Mouse (Mus musculus) C2C12 (cell line): ENCODE data around the gene S100a10. TPM values are rescaled to one million over a fixed set of nuclear protein-coding genes. Genes with fewer than 3 reads are reported as not detected.

Experiments
- H3K27me3 ChIP-seq: one replicate; pipeline ENCODE4 v1.6.1; 2011; ENCODE audit not compliant: control insufficient read depth, insufficient read depth, insufficient read length
- H3K36me3 ChIP-seq: one replicate; pipeline ENCODE4 v1.6.1; 2011; ENCODE audit not compliant: control insufficient read depth, insufficient read depth
- H3K4me3 ChIP-seq: one replicate; pipeline ENCODE4 v1.5.1; 2011; ENCODE audit warnings: mild to moderate bottlenecking, control low read depth; ENCODE audit not compliant: poor library complexity, insufficient read depth, severe bottlenecking
- H3K79me2 ChIP-seq: one replicate; pipeline ENCODE4 v1.6.1; 2011; ENCODE audit not compliant: control insufficient read depth, insufficient read depth
- H3K79me3 ChIP-seq: one replicate; pipeline ENCODE4 v1.6.1; 2011; ENCODE audit warnings: low read depth, control low read depth
- H3ac ChIP-seq: one replicate; pipeline ENCODE3; 2011; ENCODE audit warnings: low read depth; ENCODE audit not compliant: control insufficient read depth, insufficient read length
- CEBPB ChIP-seq: IDR thresholded peaks from one replicate; pipeline ENCODE4 v1.6.1; 2011; ENCODE audit warnings: low read depth, mild to moderate bottlenecking, control low read depth, moderate library complexity
- CTCF ChIP-seq: IDR thresholded peaks from one replicate; pipeline ENCODE4 v1.5.1; 2011; ENCODE audit not compliant: control insufficient read depth, insufficient read depth, insufficient read length
- FOSL1 ChIP-seq: IDR thresholded peaks from one replicate; pipeline ENCODE4 v1.8.0; 2011; ENCODE audit warnings: mild to moderate bottlenecking, low read length; ENCODE audit not compliant: poor library complexity, insufficient read depth, severe bottlenecking
- MAX ChIP-seq: IDR thresholded peaks from one replicate; pipeline ENCODE4 v1.6.1; 2011; ENCODE audit warnings: mild to moderate bottlenecking, control low read depth
- MYOD1 ChIP-seq: IDR thresholded peaks from one replicate; pipeline ENCODE4 v1.6.1; 2011; ENCODE audit warnings: low read depth; ENCODE audit not compliant: control insufficient read depth, insufficient read length
- MYOG ChIP-seq: IDR thresholded peaks from one replicate; pipeline ENCODE4 v1.6.1; 2011; ENCODE audit not compliant: control insufficient read depth, insufficient read length; ENCODE audit errors: extremely low read depth
- USF1 ChIP-seq: IDR thresholded peaks from one replicate; pipeline ENCODE4 v1.6.1; 2011; ENCODE audit warnings: low read depth, mild to moderate bottlenecking, control low read depth, moderate library complexity
- polyA plus RNA-seq: library from polyadenylated mRNA; unstranded; fragments of >200 nt; fragmentation: generic; extraction: Trizol; gene quantifications from one replicate; pipeline ENCODE4 v1.2.1, GENCODE M21; 2012; ENCODE audit warnings: missing spikeins

The S100a10 gene
- polyA plus RNA-seq, 1 experiment, result 1,750 TPM

GRCm38 (mm10) chr3:93590256-93590655, 35.4 kb downstream of the S100a10 start:
- Histone ChIP-seq H3ac (no peak overlapping the region), H3K27me3 (no peaks in the 10 kb centered on the region), H3K79me3 (no peaks in the 10 kb centered on the region), H3K4me3 (no peak overlapping the region), H3K79me2 (no peaks in the 10 kb centered on the region), H3K36me3 (no peaks in the 10 kb centered on the region)
- TF ChIP-seq CTCF, result no peak
- TF ChIP-seq MYOG, result no peak
- no peak for TF ChIP-seq USF1
- TF ChIP-seq FOSL1, result no peak
- TF ChIP-seq CEBPB, result no peak
- no peak for TF ChIP-seq MYOD1
- TF ChIP-seq MAX, result no peak

- Histone ChIP-seq H3ac (no peak overlapping the region), H3K4me3 (no peak overlapping the region), H3K36me3 (no peaks in the 10 kb centered on the region)
These were observed 37.2 kb downstream of the S100a10 start for GRCm38 (mm10) chr3:93592100-93592499.

GRCm38 (mm10) chr3:93592976-93593375, 38.1 kb downstream of the S100a10 start:
- Histone ChIP-seq H3K36me3 (no peaks in the 10 kb centered on the region), H3K4me3 (no peak overlapping the region), H3K27me3 (no peaks in the 10 kb centered on the region), H3ac (no peak overlapping the region), H3K79me3 (no peaks in the 10 kb centered on the region), H3K79me2 (no peaks in the 10 kb centered on the region)
- TF ChIP-seq MYOD1, result no peak
- TF ChIP-seq USF1, result no peak
- TF ChIP-seq CEBPB, result no peak
- no peak for TF ChIP-seq MYOG
- no peak for TF ChIP-seq CTCF
- TF ChIP-seq MAX, result no peak
- no peak for TF ChIP-seq FOSL1

More at GRCm38 (mm10) chr3:93592100-93592499, 37.2 kb downstream of the S100a10 start:
- TF ChIP-seq CEBPB (no peak), USF1 (no peak), FOSL1 (no peak), MYOD1 (no peak), CTCF (no peak)
- H3K27me3 ChIP-seq, result no peaks in the 10 kb centered on the region
- no peaks in the 10 kb centered on the region for H3K79me3 ChIP-seq
- H3K79me2 ChIP-seq, result no peaks in the 10 kb centered on the region

GRCm38 (mm10) chr3:93593512-93593911, 38.6 kb downstream of the S100a10 start:
- Histone ChIP-seq H3K79me2 (no peaks in the 10 kb centered on the region), H3K4me3 (no peak overlapping the region), H3K79me3 (no peaks in the 10 kb centered on the region), H3K27me3 (no peaks in the 10 kb centered on the region), H3K36me3 (no peaks in the 10 kb centered on the region), H3ac (no peak overlapping the region)
- TF ChIP-seq MAX, result no peak
- TF ChIP-seq CTCF, result peak; percentile 48

- TF ChIP-seq USF1 (no peak), CTCF (no peak), FOSL1 (no peak), MYOD1 (no peak), CEBPB (no peak), MAX (no peak), MYOG (no peak)
- Histone ChIP-seq H3K27me3 (no peaks in the 10 kb centered on the region), H3K79me3 (no peaks in the 10 kb centered on the region), H3K79me2 (no peaks in the 10 kb centered on the region), H3K36me3 (no peaks in the 10 kb centered on the region), H3K4me3 (no peak overlapping the region), H3ac (no peak overlapping the region)
These were observed 41.8 kb downstream of the S100a10 start for GRCm38 (mm10) chr3:93596632-93597031.

- no peaks in the 10 kb centered on the region for H3K27me3 ChIP-seq
- TF ChIP-seq CEBPB, result peak; percentile 43
- no peak for TF ChIP-seq MYOG
- TF ChIP-seq FOSL1, result peak; percentile 28
These were observed 42.5 kb downstream of the S100a10 start for GRCm38 (mm10) chr3:93597221-93597913.

More at GRCm38 (mm10) chr3:93597221-93597913, 42.5 kb downstream of the S100a10 start:
- Histone ChIP-seq H3K4me3 (no peak overlapping the region), H3K79me2 (no peaks in the 10 kb centered on the region), H3ac (no peak overlapping the region), H3K79me3 (no peaks in the 10 kb centered on the region), H3K36me3 (no peaks in the 10 kb centered on the region)
